16 mouse cellular contexts compared by ENCODE assay signal in genomic region chr8:72260585-72260984, GRCm38 (mm10). TPM values are rescaled to one million over a fixed set of nuclear protein-coding genes. Genes with fewer than 3 reads are reported as not detected.
A peak's percentile ranks its signal among the peaks of the same experiment; 100 is the strongest.
DNase-seq lines count a peak whose midpoint lies in the region; ATAC-seq and TF ChIP-seq lines count a peak whose summit lies in the region.
"Had no signal": no experiment of that assay in that cellular context is flagged by ENCODE, and none has a peak within 500 bp of the region (broad histone marks: within the 10 kb centered on the region; RNA-seq: fewer than 3 reads in every experiment).

No protein-coding gene starts in this region.

- DNase-seq in heart, adult 2 months = no peak
- DNase-seq in heart, adult 11 months = no peak
- DNase-seq in CD4-positive helper T cell, adult 2 months (ENCODE audit: low read depth, low spot score) = peak; percentile 29
- DNase-seq in testis, postnatal 14 days (ENCODE audit: low spot score) = no peak

- no peak for TF ChIP-seq EP300 in heart, adult 2 months (IDR thresholded peaks at IDR 0.05; ENCODE audit: insufficient read depth, low read depth, low read length)

- peaks cover 20% of the 10 kb centered on the region for H3K4me1 ChIP-seq in heart, adult 2 months (ENCODE audit: control insufficient read depth, insufficient read depth, low read length)
- no peaks in the 10 kb centered on the region for H3K4me1 ChIP-seq in midbrain, embryonic 12.5 days
- no peaks in the 10 kb centered on the region for H3K4me1 ChIP-seq in midbrain, embryonic 16.5 days (ENCODE audit: control insufficient read depth, insufficient read depth, low read length)
- H3K4me1 ChIP-seq in bone marrow, adult 2 months (ENCODE audit: control insufficient read depth, insufficient read depth, low read length) = peaks cover 2% of the 10 kb centered on the region; the same call in 1 of the 2 replicates
- H3K4me1 ChIP-seq: hindbrain, embryonic 12.5 days had no signal

- H3K9ac ChIP-seq in heart, adult 2 months (ENCODE audit: low read depth, low read length) = peak overlapping the region; percentile 5
- H3K9ac ChIP-seq in midbrain, embryonic 12.5 days (replicated peaks) = no peak overlapping the region
- no peak overlapping the region for H3K9ac ChIP-seq in midbrain, embryonic 16.5 days (ENCODE audit: low read depth, low read length)
- H3K9ac ChIP-seq: hindbrain, embryonic 12.5 days had no signal

- no peaks in the 10 kb centered on the region for H3K9me3 ChIP-seq in midbrain, embryonic 12.5 days
- no peaks in the 10 kb centered on the region for H3K9me3 ChIP-seq in midbrain, embryonic 16.5 days (replicated peaks; ENCODE audit: control insufficient read depth, low read length, poor library complexity, severe bottlenecking)
- H3K9me3 ChIP-seq: hindbrain, embryonic 12.5 days; megakaryocyte, embryonic 14.5 days had no signal

- TF ChIP-seq POLR2A in heart, adult 2 months (IDR thresholded peaks at IDR 0.05; ENCODE audit: insufficient read depth, low read depth, low read length) = no peak
- TF ChIP-seq POLR2A in bone marrow, adult 2 months (IDR thresholded peaks at IDR 0.05; ENCODE audit: borderline replicate concordance, control insufficient read depth, low read depth, low read length) = no peak

- H3K27me3 ChIP-seq in heart, adult 2 months (ENCODE audit: control insufficient read depth, insufficient read depth, low read length) = no peaks in the 10 kb centered on the region
- no peaks in the 10 kb centered on the region; the same call in 1 of the 2 replicates for H3K27me3 ChIP-seq in midbrain, embryonic 12.5 days
- no peaks in the 10 kb centered on the region for H3K27me3 ChIP-seq in midbrain, embryonic 16.5 days (ENCODE audit: control insufficient read depth, insufficient read depth, low read depth, low read length)

- H3K27ac ChIP-seq in heart, adult 2 months = peak overlapping the region; percentile 61
- H3K27ac ChIP-seq in midbrain, embryonic 12.5 days (replicated peaks) = no peak overlapping the region
- H3K27ac ChIP-seq in midbrain, embryonic 16.5 days (ENCODE audit: low read length) = no peak overlapping the region
- H3K27ac ChIP-seq in bone marrow, adult 2 months (ENCODE audit: control insufficient read depth, insufficient read depth, low read depth, low read length, poor library complexity) = peak overlapping the region; percentile 40; the same call in 1 of the 2 replicates
- H3K27ac ChIP-seq: hindbrain, embryonic 12.5 days; layer of hippocampus, adult 2 months had no signal

- H3K4me3 ChIP-seq in heart, adult 2 months = no peak overlapping the region
- H3K4me3 ChIP-seq in midbrain, embryonic 12.5 days = no peak overlapping the region
- H3K4me3 ChIP-seq in midbrain, embryonic 16.5 days (ENCODE audit: low read depth, low read length) = no peak overlapping the region
- H3K4me3 ChIP-seq in bone marrow, adult 2 months (replicated peaks; ENCODE audit: control insufficient read depth, low read depth, low read length) = no peak overlapping the region
- H3K4me3 ChIP-seq: hindbrain, embryonic 12.5 days; layer of hippocampus, adult 2 months; megakaryocyte, embryonic 14.5 days had no signal

- 0 out of 2 replicates have a peak, but pooled peaks have one; percentile 18 for ATAC-seq in midbrain, embryonic 12.5 days (ENCODE audit: low FRiP score, low read depth)
- no peak for ATAC-seq in midbrain, embryonic 16.5 days

- H3K79me2 ChIP-seq in heart, adult 2 months (replicated peaks; ENCODE audit: control insufficient read depth, insufficient read depth, low read length) = no peaks in the 10 kb centered on the region

- H3K36me3 ChIP-seq in heart, adult 2 months (ENCODE audit: control insufficient read depth, insufficient read depth, low read length) = peaks cover 2% of the 10 kb centered on the region
- peaks cover 5% of the 10 kb centered on the region for H3K36me3 ChIP-seq in midbrain, embryonic 12.5 days
- peaks cover 4% of the 10 kb centered on the region; the same call in 1 of the 2 replicates for H3K36me3 ChIP-seq in midbrain, embryonic 16.5 days (ENCODE audit: control insufficient read depth, insufficient read depth, low read length)

- 27% methylated on average over 4 of the region's 4 CpGs for WGBS in heart, adult 2 months
- 66% methylated on average over 4 of the region's 4 CpGs for WGBS in midbrain, embryonic 12.5 days
- WGBS in midbrain, embryonic 16.5 days = 49% methylated on average over 4 of the region's 4 CpGs
- 58% methylated on average over 4 of the region's 4 CpGs for WGBS in bone marrow, adult 2 months

- intact Hi-C loops in heart, adult 2 months (cut with DNase I) = no loop called here

- no peak for TF ChIP-seq CTCF in heart, adult 2 months (IDR thresholded peaks at IDR 0.05)
- TF ChIP-seq CTCF in bone marrow, adult 2 months (IDR thresholded peaks at IDR 0.05; ENCODE audit: control insufficient read depth, insufficient read depth, low read length) = no peak

- no peak overlapping the region for H3K4me2 ChIP-seq in midbrain, embryonic 12.5 days (replicated peaks)
- no peak overlapping the region for H3K4me2 ChIP-seq in midbrain, embryonic 16.5 days (ENCODE audit: low read length)
- H3K4me2 ChIP-seq: hindbrain, embryonic 12.5 days had no signal

RNA-seq across cellular contexts. Expression of gene Ap1m1, which starts 20.8 kb away (rescaled TPM):
- 10 to 100 TPM; 44.6 to 48.8 TPM for total RNA-seq in heart, adult 2 months (2021)
- 74.3 and 77.0 TPM in 2 replicates for polyA plus RNA-seq in heart, adult 2 months (2012; rRNA removed)
- 210 and 211 TPM in 2 replicates for polyA plus RNA-seq in midbrain, embryonic 12.5 days (2016; fragmentation: Nextera tagmentation; extraction: Ambion mirVana)
- 288 and 297 TPM in 2 replicates for polyA plus RNA-seq in midbrain, embryonic 16.5 days (2015; fragmentation: Nextera tagmentation; extraction: Ambion mirVana)
- 27.1 and 51.8 TPM in 2 replicates for polyA plus RNA-seq in bone marrow, adult 2 months (2011; ENCODE audit: insufficient read depth, insufficient read length, low replicate concordance, missing spikeins)

RNA-seq across cellular contexts. Expression of gene Fam32a, which starts 41.1 kb away (rescaled TPM):
- total RNA-seq in heart, adult 2 months (2021) = 10 to 100 TPM; 21.4 to 23.2 TPM
- polyA plus RNA-seq in heart, adult 2 months (2012; rRNA removed) = 21.2 and 29.9 TPM in 2 replicates
- 87.2 and 89.6 TPM in 2 replicates for polyA plus RNA-seq in midbrain, embryonic 12.5 days (2016; fragmentation: Nextera tagmentation; extraction: Ambion mirVana)
- polyA plus RNA-seq in midbrain, embryonic 16.5 days (2015; fragmentation: Nextera tagmentation; extraction: Ambion mirVana) = 111 and 112 TPM in 2 replicates
- 34.8 and 47.9 TPM in 2 replicates for polyA plus RNA-seq in bone marrow, adult 2 months (2011; ENCODE audit: insufficient read depth, insufficient read length, low replicate concordance, missing spikeins)

RNA-seq across cellular contexts. Expression of gene Gm10282, which starts 44.5 kb away (rescaled TPM):
- total RNA-seq in heart, adult 2 months (2021) = 1 to 10 TPM; 6.7 to 8.5 TPM
- 1.1 and 2.9 TPM in 2 replicates for polyA plus RNA-seq in heart, adult 2 months (2012; rRNA removed)
- 25.7 and 32.3 TPM in 2 replicates for polyA plus RNA-seq in midbrain, embryonic 12.5 days (2016; fragmentation: Nextera tagmentation; extraction: Ambion mirVana)
- polyA plus RNA-seq in midbrain, embryonic 16.5 days (2015; fragmentation: Nextera tagmentation; extraction: Ambion mirVana) = 9.7 and 11.3 TPM in 2 replicates
- polyA plus RNA-seq in bone marrow, adult 2 months (2011; ENCODE audit: insufficient read depth, insufficient read length, low replicate concordance, missing spikeins) = 514 and 1,002 TPM in 2 replicates

RNA-seq across cellular contexts. Expression of gene Gm11034, which starts 47.1 kb away (rescaled TPM):
- total RNA-seq in heart, adult 2 months (2021) = not detected
- polyA plus RNA-seq in heart, adult 2 months (2012; rRNA removed) = not detected in 2 replicates
- not detected in 2 replicates for polyA plus RNA-seq in midbrain, embryonic 12.5 days (2016; fragmentation: Nextera tagmentation; extraction: Ambion mirVana)
- polyA plus RNA-seq in midbrain, embryonic 16.5 days (2015; fragmentation: Nextera tagmentation; extraction: Ambion mirVana) = not detected in 2 replicates
- not detected in 2 replicates for polyA plus RNA-seq in bone marrow, adult 2 months (2011; ENCODE audit: insufficient read depth, insufficient read length, low replicate concordance, missing spikeins)
- total RNA-seq: adrenal gland, postnatal 14 days; layer of hippocampus, adult 2 months; left cerebral cortex, postnatal 10 days; neutrophil, adult 5-6 weeks had no signal
- polyA plus RNA-seq: hindbrain, embryonic 12.5 days; kidney, embryonic 14.5 days; lung, embryonic 16.5 days; stomach, embryonic 14.5 days had no signal

RNA-seq across cellular contexts. Expression of gene Cib3, which starts 47.9 kb away (rescaled TPM):
- total RNA-seq in heart, adult 2 months (2021) = 1 to 10 TPM in 1 of 2 experiments, under 1 TPM in 1; 0.66 to 1.5 TPM
- polyA plus RNA-seq in heart, adult 2 months (2012; rRNA removed) = 1.1 TPM in 2 replicates
- 0.13 TPM in 1 of 2 replicates, not detected in the other for polyA plus RNA-seq in midbrain, embryonic 12.5 days (2016; fragmentation: Nextera tagmentation; extraction: Ambion mirVana)
- 0.11 TPM in 1 of 2 replicates, not detected in the other for polyA plus RNA-seq in midbrain, embryonic 16.5 days (2015; fragmentation: Nextera tagmentation; extraction: Ambion mirVana)
- not detected in 2 replicates for polyA plus RNA-seq in bone marrow, adult 2 months (2011; ENCODE audit: insufficient read depth, insufficient read length, low replicate concordance, missing spikeins)
- total RNA-seq: adrenal gland, postnatal 14 days; layer of hippocampus, adult 2 months; left cerebral cortex, postnatal 10 days had no signal
- polyA plus RNA-seq: hindbrain, embryonic 12.5 days; kidney, embryonic 14.5 days; stomach, embryonic 14.5 days had no signal

Comparison
In these comparisons a context has a peak if more than half of its experiments do, and no peak if none do; other contexts are left out.
1. H3K27ac ChIP-seq: peak in heart, adult 2 months (single experiment) and bone marrow, adult 2 months (single experiment); none in midbrain, embryonic 12.5 days (single experiment) and midbrain, embryonic 16.5 days (single experiment).
2. RNA of gene Gm10282, which starts 44.5 kb away (polyA plus RNA-seq): 514 to 1,002 TPM in bone marrow, adult 2 months; 25.7 to 32.3 TPM in midbrain, embryonic 12.5 days, 9.7 to 11.3 TPM in midbrain, embryonic 16.5 days and 1.1 to 2.9 TPM in heart, adult 2 months; every median in the first group is over 10 times any median in the second.